Mouse (Mus musculus): ENCODE data around the gene Stub1. TPM values are rescaled to one million over a fixed set of nuclear protein-coding genes. Genes with fewer than 3 reads are reported as not detected.

Gene Stub1
- total and polyA plus RNA-seq, 3 experiments = 74.0 to 99.7 TPM; not detected in 1

DNA sequence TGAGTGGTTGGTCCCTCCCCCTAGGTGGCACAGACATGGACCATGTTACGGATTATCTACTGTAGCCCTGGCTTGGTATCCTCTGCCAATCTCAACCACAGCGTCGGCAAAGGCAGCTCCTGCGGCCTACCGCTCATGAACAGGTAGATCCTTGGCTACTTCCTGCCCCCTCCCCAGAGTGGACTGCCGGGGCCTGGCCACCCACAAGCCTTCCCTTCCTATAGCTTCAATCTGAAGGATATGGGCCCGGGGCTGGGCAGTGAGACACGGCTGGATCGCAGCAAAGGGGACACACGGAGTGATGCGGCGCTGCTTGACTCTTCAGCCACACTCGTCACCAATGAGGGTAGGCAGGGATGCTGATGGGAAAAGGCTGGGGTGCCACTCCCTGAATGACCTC is 6.2 kb downstream of the Stub1 start:
- Histone ChIP-seq H3K4me3 (ENCODE audit: control insufficient read depth in 1 of 2, insufficient read depth in 1 of 2, low read depth in 2 of 2, low read length in 2 of 2) (no peak overlapping the region), H3K79me2 (ENCODE audit: control insufficient read depth, insufficient read depth, low read length, poor library complexity) (peaks cover 53% of the 10 kb centered on the region), H3K4me1 (ENCODE audit: control insufficient read depth in 1 of 2, insufficient read depth in 2 of 2, low read length in 2 of 2) (peaks cover 0 to 42% of the 10 kb centered on the region in 2 experiments; a peak in 2 of 4 replicates), H3K27me3 (ENCODE audit: control insufficient read depth in 1 of 2, insufficient read depth in 2 of 2, low read length in 2 of 2) (no peaks in the 10 kb centered on the region), H3K9me3 (replicated peaks; ENCODE audit: insufficient read depth, low read length) (no peaks in the 10 kb centered on the region), H3K9ac (ENCODE audit: control insufficient read depth, low read depth, low read length, poor library complexity, severe bottlenecking) (no peak overlapping the region), H3K36me3 (ENCODE audit: control insufficient read depth in 1 of 2, insufficient read depth in 2 of 2, low read length in 2 of 2) (peaks cover 0 to 17% of the 10 kb centered on the region in 2 experiments; a peak in 2 of 4 replicates), H3K27ac (ENCODE audit: control insufficient read depth, low read depth, low read length) (no peak overlapping the region)
- no peak for DNase-seq (ENCODE audit: low read depth, low spot score)
- no peak for TF ChIP-seq ELF1 (IDR thresholded peaks at IDR 0.05; ENCODE audit: low read depth, low read length)
- no peak for TF ChIP-seq SMC3 (IDR thresholded peaks at IDR 0.05; ENCODE audit: low read depth, low read length)
- no peak for TF ChIP-seq MAX (IDR thresholded peaks at IDR 0.05; ENCODE audit: low read length)
- no peak for TF ChIP-seq POLR2A (IDR thresholded peaks at IDR 0.05; ENCODE audit: control insufficient read depth in 1 of 2, insufficient read depth in 1 of 2, low read depth in 1 of 2, low read length in 2 of 2, poor library complexity in 1 of 2)
- TF ChIP-seq NRF1 (IDR thresholded peaks at IDR 0.05; ENCODE audit: insufficient read depth, low read depth, low read length, poor library complexity, severe bottlenecking) = no peak
- no peak for TF ChIP-seq TAL1 (IDR thresholded peaks at IDR 0.05; ENCODE audit: low read length)
- no peak for TF ChIP-seq RAD21 (IDR thresholded peaks at IDR 0.05; ENCODE audit: low read depth, low read length)
- TF ChIP-seq SIN3A (IDR thresholded peaks at IDR 0.05; ENCODE audit: low read length) = no peak
- TF ChIP-seq GABPA (IDR thresholded peaks at IDR 0.05; ENCODE audit: low read depth, low read length) = no peak

DNA sequence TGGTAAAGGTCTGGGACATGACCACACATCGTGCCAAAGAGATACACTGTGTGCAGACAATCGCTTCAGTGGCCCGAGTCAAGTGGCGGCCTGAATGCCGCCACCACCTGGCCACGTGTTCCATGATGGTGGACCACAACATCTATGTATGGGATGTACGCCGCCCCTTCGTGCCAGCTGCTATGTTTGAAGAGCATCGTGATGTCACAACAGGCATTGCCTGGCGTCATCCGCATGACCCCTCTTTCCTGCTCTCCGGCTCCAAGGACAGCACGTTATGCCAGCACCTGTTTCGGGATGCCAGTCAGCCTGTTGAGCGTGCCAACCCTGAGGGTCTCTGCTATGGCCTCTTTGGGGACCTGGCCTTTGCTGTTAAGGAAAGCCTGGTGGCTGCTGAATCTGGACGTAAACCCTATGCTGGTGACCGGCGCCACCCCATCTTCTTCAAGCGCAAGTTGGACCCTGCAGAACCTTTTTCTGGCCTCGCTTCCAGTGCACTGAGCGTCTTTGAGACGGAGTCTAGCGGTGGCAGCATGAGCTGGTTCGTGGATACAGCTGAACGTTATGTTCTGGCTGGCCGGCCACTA is 7.1 kb downstream of the Stub1 start:
- DNase-seq (ENCODE audit: low read depth, low spot score) = no peak
- peaks cover 44% of the 10 kb centered on the region for H3K79me2 ChIP-seq (ENCODE audit: control insufficient read depth, insufficient read depth, low read length, poor library complexity)
- H3K36me3 ChIP-seq (ENCODE audit: control insufficient read depth in 1 of 2, insufficient read depth in 2 of 2, low read length in 2 of 2) = peaks cover 0 to 12% of the 10 kb centered on the region in 2 experiments; a peak in 2 of 4 replicates

DNA sequence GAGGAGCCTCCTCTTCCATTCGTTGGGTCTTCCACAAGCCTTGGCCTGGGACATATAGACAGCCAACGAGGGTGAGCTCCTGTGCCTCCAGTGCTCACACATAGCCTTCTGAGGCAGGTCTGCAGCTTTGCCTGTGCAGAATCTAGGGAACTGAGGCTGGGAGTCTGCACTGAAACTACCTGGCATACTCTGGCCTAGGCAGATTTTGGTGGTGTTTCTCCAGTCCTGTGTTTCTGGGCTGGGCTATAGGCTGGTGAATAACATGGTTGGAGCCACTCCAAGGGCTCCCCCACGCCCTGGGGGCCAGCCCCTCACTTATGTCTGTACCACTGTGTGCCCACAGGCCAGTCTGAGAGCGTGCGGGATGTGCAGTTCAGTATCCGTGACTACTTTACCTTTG is 7.9 kb downstream of the Stub1 start:
- Histone ChIP-seq H3K4me1 (ENCODE audit: control insufficient read depth in 1 of 2, insufficient read depth in 2 of 2, low read length in 2 of 2) (peaks cover 0 to 29% of the 10 kb centered on the region in 2 experiments; a peak in 2 of 4 replicates), H3K79me2 (ENCODE audit: control insufficient read depth, insufficient read depth, low read length, poor library complexity) (peaks cover 38% of the 10 kb centered on the region), H3K9ac (ENCODE audit: control insufficient read depth, low read depth, low read length, poor library complexity, severe bottlenecking) (peak overlapping the region; percentile 63), H3K27me3 (ENCODE audit: control insufficient read depth in 1 of 2, insufficient read depth in 2 of 2, low read length in 2 of 2) (no peaks in the 10 kb centered on the region; a peak in 1 of 4 replicates), H3K4me3 (ENCODE audit: control insufficient read depth in 1 of 2, insufficient read depth in 1 of 2, low read depth in 2 of 2, low read length in 2 of 2) (peak overlapping the region; percentile 73 to 89), H3K36me3 (ENCODE audit: control insufficient read depth in 1 of 2, insufficient read depth in 2 of 2, low read length in 2 of 2) (peaks cover 0 to 11% of the 10 kb centered on the region in 2 experiments; a peak in 2 of 4 replicates), H3K27ac (ENCODE audit: control insufficient read depth, low read depth, low read length) (no peak overlapping the region), H3K9me3 (replicated peaks; ENCODE audit: insufficient read depth, low read length) (no peaks in the 10 kb centered on the region)
- DNase-seq (ENCODE audit: low read depth, low spot score) = no peak
- TF ChIP-seq UBTF (IDR thresholded peaks at IDR 0.05; ENCODE audit: borderline replicate concordance, insufficient read depth, low read depth, low read length) = no peak
- TF ChIP-seq POLR2A (IDR thresholded peaks at IDR 0.05; ENCODE audit: control insufficient read depth in 1 of 2, insufficient read depth in 1 of 2, low read depth in 1 of 2, low read length in 2 of 2, poor library complexity in 1 of 2) = no peak
- TF ChIP-seq E2F4 (IDR thresholded peaks at IDR 0.05; ENCODE audit: borderline replicate concordance, low read depth, low read length) = no peak
- TF ChIP-seq POLR2AphosphoS5 (IDR thresholded peaks at IDR 0.05; ENCODE audit: borderline replicate concordance, low read depth, low read length) = no peak
- TF ChIP-seq MXI1 (IDR thresholded peaks at IDR 0.05; ENCODE audit: low read depth, low read length) = no peak
- TF ChIP-seq RCOR1 (IDR thresholded peaks at IDR 0.05; ENCODE audit: low read depth, low read length) = no peak
- TF ChIP-seq CHD1 (IDR thresholded peaks at IDR 0.05; ENCODE audit: low read depth, low read length) = no peak
- no peak for TF ChIP-seq NRF1 (IDR thresholded peaks at IDR 0.05; ENCODE audit: insufficient read depth, low read depth, low read length, poor library complexity, severe bottlenecking)
- TF ChIP-seq TBP (IDR thresholded peaks at IDR 0.05; ENCODE audit: low read depth, low read length) = no peak
- no peak for TF ChIP-seq TCF12 (IDR thresholded peaks at IDR 0.05; ENCODE audit: low read depth, low read length)
- no peak for TF ChIP-seq ELF1 (IDR thresholded peaks at IDR 0.05; ENCODE audit: low read depth, low read length)
- TF ChIP-seq BHLHE40 (IDR thresholded peaks at IDR 0.05; ENCODE audit: borderline replicate concordance, low read depth, low read length) = no peak
- no peak for TF ChIP-seq RAD21 (IDR thresholded peaks at IDR 0.05; ENCODE audit: low read depth, low read length)

More for the DNA sequence above, 7.1 kb downstream of the Stub1 start:
- Histone ChIP-seq H3K9me3 (replicated peaks; ENCODE audit: insufficient read depth, low read length) (no peaks in the 10 kb centered on the region), H3K27me3 (ENCODE audit: control insufficient read depth in 1 of 2, insufficient read depth in 2 of 2, low read length in 2 of 2) (no peaks in the 10 kb centered on the region), H3K4me1 (ENCODE audit: control insufficient read depth in 1 of 2, insufficient read depth in 2 of 2, low read length in 2 of 2) (peaks cover 0 to 33% of the 10 kb centered on the region in 2 experiments; a peak in 2 of 4 replicates), H3K27ac (ENCODE audit: control insufficient read depth, low read depth, low read length) (no peak overlapping the region), H3K9ac (ENCODE audit: control insufficient read depth, low read depth, low read length, poor library complexity, severe bottlenecking) (no peak overlapping the region), H3K4me3 (ENCODE audit: control insufficient read depth in 1 of 2, insufficient read depth in 1 of 2, low read depth in 2 of 2, low read length in 2 of 2) (no peak overlapping the region)
- TF ChIP-seq ZNF384 (IDR thresholded peaks at IDR 0.05; ENCODE audit: low read depth, low read length) = no peak
- TF ChIP-seq POLR2AphosphoS5 (IDR thresholded peaks at IDR 0.05; ENCODE audit: borderline replicate concordance, low read depth, low read length) = no peak
- TF ChIP-seq MAFK (IDR thresholded peaks at IDR 0.05; ENCODE audit: borderline replicate concordance, low read depth, low read length) = no peak
